22 mouse cellular contexts compared by ENCODE assay signal in genomic region chr7:105559016-105559415, GRCm38 (mm10). TPM values are rescaled to one million over a fixed set of nuclear protein-coding genes. Genes with fewer than 3 reads are reported as not detected.
A peak's percentile ranks its signal among the peaks of the same experiment; 100 is the strongest.
DNase-seq lines count a peak whose midpoint lies in the region; ATAC-seq and TF ChIP-seq lines count a peak whose summit lies in the region.
"Had no signal": no experiment of that assay in that cellular context is flagged by ENCODE, and none has a peak within 500 bp of the region (broad histone marks: within the 10 kb centered on the region; RNA-seq: fewer than 3 reads in every experiment).

No protein-coding gene starts in this region.

- DNase-seq in cerebellum, adult 11-12 months, result peak; percentile 45
- peak; percentile 60 to 76 for DNase-seq in layer of hippocampus, adult 2 months (ENCODE audit: low spot score in 2 of 2)
- no peak for DNase-seq in layer of hippocampus, postnatal 25 days (ENCODE audit: extremely low spot score in 1 of 2, low spot score in 1 of 2)
- DNase-seq in 416B (ENCODE audit: low read depth), result peak; percentile 40
- peak; percentile 77 to 81 for DNase-seq in left cerebral cortex, postnatal 36 days (ENCODE audit: low spot score in 2 of 2)
- no peak for DNase-seq in heart, adult 9 months (ENCODE audit: low spot score in 2 of 2)
- DNase-seq: adrenal gland, postnatal 14 days; heart, adult 18-20 months; heart, postnatal 10 days; kidney, adult 2 months; kidney, postnatal 36 days; lung, adult 18-20 months; midbrain, embryonic 14.5 days; spleen, adult 18-20 months had no signal

- no peak overlapping the region for H3K4me3 ChIP-seq in layer of hippocampus, adult 2 months
- no peak overlapping the region for H3K4me3 ChIP-seq in forebrain, embryonic 13.5 days
- H3K4me3 ChIP-seq: embryonic facial prominence, embryonic 10.5 days had no signal

- no peaks in the 10 kb centered on the region for H3K9me3 ChIP-seq in forebrain, embryonic 13.5 days (replicated peaks)
- H3K9me3 ChIP-seq: embryonic facial prominence, embryonic 10.5 days; G1E had no signal

- 82% methylated on average over 6 of the region's 9 CpGs for WGBS in forebrain, embryonic 13.5 days

- no peak overlapping the region for H3K4me2 ChIP-seq in forebrain, embryonic 13.5 days

- H3K27ac ChIP-seq in layer of hippocampus, adult 2 months, result peak overlapping the region; percentile 68; the same call in 1 of the 2 replicates
- H3K27ac ChIP-seq in forebrain, embryonic 13.5 days, result no peak overlapping the region
- H3K27ac ChIP-seq: embryonic facial prominence, embryonic 10.5 days; macrophage; stomach, postnatal 0 days had no signal

- intact Hi-C loops in left cerebral cortex, postnatal 36 days (cut with DNase I), result loop anchor here (5.0 kb wide), 2 partner anchors 78 to 183 kb away; partner anchors contain the start of gene Taf10

- no peak overlapping the region for H3K9ac ChIP-seq in forebrain, embryonic 13.5 days

- no peak for ATAC-seq in cerebellum, adult (ENCODE audit: insufficient number of reproducible peaks, low FRiP score, low TSS enrichment)
- ATAC-seq in forebrain, embryonic 13.5 days, result no peak
- ATAC-seq: hindbrain, embryonic 16.5 days had no signal

- TF ChIP-seq CTCF in layer of hippocampus, adult 2 months (conservative IDR thresholded peaks at IDR 0.05), result no peak

- no peaks in the 10 kb centered on the region for H3K27me3 ChIP-seq in forebrain, embryonic 13.5 days

- H3K4me1 ChIP-seq in forebrain, embryonic 13.5 days, result peaks cover 15% of the 10 kb centered on the region

- H3K36me3 ChIP-seq in forebrain, embryonic 13.5 days (ENCODE audit: poor library complexity, severe bottlenecking), result peaks cover 58% of the 10 kb centered on the region

RNA-seq across cellular contexts. Expression of gene Smpd1, which starts 4.9 kb away (rescaled TPM):
- total RNA-seq in layer of hippocampus, adult 2 months (2021), result 10 to 100 TPM; 82.7 to 86.2 TPM
- total RNA-seq in layer of hippocampus, postnatal 25 days (2021), result 10 to 100 TPM; 89.3 to 93.6 TPM
- 100 to 1,000 TPM in 1 of 2 experiments, 10 to 100 TPM in 1; 97.4 to 114 TPM for total RNA-seq in left cerebral cortex, postnatal 36 days (2021)
- polyA plus RNA-seq in forebrain, embryonic 13.5 days (2015; fragmentation: Nextera tagmentation; extraction: Ambion mirVana), result 48.5 and 53.9 TPM in 2 replicates

RNA-seq across cellular contexts. Expression of gene Apbb1, which starts 22.4 kb away (rescaled TPM):
- total RNA-seq in layer of hippocampus, adult 2 months (2021), result 100 to 1,000 TPM; 360 to 370 TPM
- 100 to 1,000 TPM; 371 to 404 TPM for total RNA-seq in layer of hippocampus, postnatal 25 days (2021)
- 100 to 1,000 TPM; 437 to 517 TPM for total RNA-seq in left cerebral cortex, postnatal 36 days (2021)
- 186 and 199 TPM in 2 replicates for polyA plus RNA-seq in forebrain, embryonic 13.5 days (2015; fragmentation: Nextera tagmentation; extraction: Ambion mirVana)

RNA-seq across cellular contexts. Expression of gene Hpx, which starts 40.9 kb away (rescaled TPM):
- total RNA-seq in layer of hippocampus, adult 2 months (2021), result under 1 TPM in 1 of 2 experiments, not detected in 1; 0.23 TPM
- total RNA-seq in layer of hippocampus, postnatal 25 days (2021), result not detected
- total RNA-seq in left cerebral cortex, postnatal 36 days (2021), result under 1 TPM; 0.42 to 0.79 TPM
- 0.26 TPM in 1 of 2 replicates, not detected in the other for polyA plus RNA-seq in forebrain, embryonic 13.5 days (2015; fragmentation: Nextera tagmentation; extraction: Ambion mirVana)
- total RNA-seq: G1E; heart, adult 18-20 months had no signal
- polyA plus RNA-seq: G1E; neural tube, embryonic 11.5 days had no signal

Comparison
In these comparisons a context has a peak if more than half of its experiments do, and no peak if none do; other contexts are left out.
1. DNase-seq: peak in cerebellum, adult 11-12 months (single experiment), layer of hippocampus, adult 2 months (2 of 2), 416B (single experiment) and left cerebral cortex, postnatal 36 days (2 of 2); none in layer of hippocampus, postnatal 25 days (0 of 2) and heart, adult 9 months (0 of 2).